Mouse (Mus musculus) liver, embryonic 16.5 days (tissue): ENCODE measurements around the gene Rab3gap1. TPM values are rescaled to one million over a fixed set of nuclear protein-coding genes. Genes with fewer than 3 reads are reported as not detected.

ENCODE experiments used
- ATAC-seq: fragments of 200-750 bp; cut with Nextera tagmentation; 2 replicates; pipeline ENCODE4 v1.8.0; 2017; ENCODE audit warnings: low read depth, mild to moderate bottlenecking, moderate number of reproducible peaks, moderate library complexity
- H3K27ac ChIP-seq: fragments of 300-500 bp; sonication (generic); 2 replicates; pipeline ENCODE4 v1.5.1; 2014; ENCODE audit warnings: mild to moderate bottlenecking, low read length
- H3K27me3 ChIP-seq: fragments of 300-500 bp; sonication (generic); 2 replicates; pipeline ENCODE4 v1.6.1; 2014; ENCODE audit warnings: low read depth, low read length, mixed read lengths; ENCODE audit not compliant: control insufficient read depth, insufficient read depth
- H3K36me3 ChIP-seq: fragments of 300-500 bp; sonication (generic); 2 replicates; pipeline ENCODE4 v1.6.1; 2014; ENCODE audit warnings: mild to moderate bottlenecking; ENCODE audit not compliant: control insufficient read depth, insufficient read depth
- H3K4me1 ChIP-seq: fragments of 300-500 bp; sonication (generic); 2 replicates; pipeline ENCODE4 v1.6.1; 2014; ENCODE audit warnings: low read depth, low read length, mixed read lengths; ENCODE audit not compliant: control insufficient read depth
- H3K4me2 ChIP-seq: fragments of 300-500 bp; sonication (generic); 2 replicates; pipeline ENCODE4 v1.6.1; 2014; ENCODE audit warnings: low read depth, low read length, mixed read lengths
- H3K4me3 ChIP-seq: fragments of 300-500 bp; sonication (generic); 2 replicates; pipeline ENCODE4 v1.5.1; 2014; ENCODE audit warnings: low read depth, mild to moderate bottlenecking, low read length
- H3K9ac ChIP-seq: fragments of 300-500 bp; sonication (generic); 2 replicates; pipeline ENCODE4 v1.6.1; 2014; ENCODE audit warnings: low read depth, low read length
- H3K9me3 ChIP-seq: fragments of 300-500 bp; sonication (generic); replicated peaks from 2 replicates; pipeline ENCODE4 v1.6.1; 2016; ENCODE audit warnings: low read length; ENCODE audit not compliant: control insufficient read depth
- WGBS: fragments of 180-500 bp; shearing (Covaris S2); extraction: QIAGEN DNeasy Blood & Tissue Kit; methylation state at CpG from one replicate; pipeline ENCODE4 v1.1.7; 2014; ENCODE audit not compliant: insufficient replicate concordance; 5-methylcytosine and 5-hydroxymethylcytosine counted together
- polyA plus RNA-seq: library from polyadenylated mRNA; unstranded; fragments of >200 nt; fragmentation: Nextera tagmentation; extraction: Ambion mirVana; gene quantifications from 2 replicates; pipeline ENCODE4 v1.2.1, GENCODE M21; 2015

Gene Rab3gap1
- polyA plus RNA-seq, 1 experiment from 2014 or later: 9.3 TPM

DNA sequence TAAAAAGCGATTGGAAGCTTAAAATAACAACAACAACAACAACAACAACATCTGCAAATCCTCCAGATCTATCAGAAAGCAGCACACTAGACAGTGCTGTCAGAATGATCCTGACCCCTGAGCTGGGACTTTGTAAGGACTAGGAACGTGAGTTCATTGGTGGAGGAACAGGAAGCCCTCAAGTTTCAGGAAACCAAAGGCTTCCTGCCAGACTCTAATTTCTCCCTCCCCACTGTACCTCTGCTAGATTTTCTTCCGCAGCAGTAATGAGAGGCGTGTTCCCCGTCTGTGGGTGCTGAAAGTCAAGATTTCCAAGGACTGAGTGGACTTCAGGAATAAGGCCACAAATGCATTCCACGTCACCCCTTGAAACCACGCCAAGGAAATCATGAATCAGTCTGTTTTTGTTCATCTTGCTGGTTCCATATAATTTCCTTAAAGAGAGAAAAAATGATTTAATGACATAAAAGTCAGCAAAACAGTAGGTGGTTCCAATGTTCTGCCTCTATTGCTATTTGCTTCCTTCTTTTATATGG, 18.4 kb upstream of the Rab3gap1 start:
- H3K4me1 ChIP-seq: no peaks in the 10 kb centered on the region
- 0 out of 2 replicates have a peak, but pooled peaks have one; percentile 24 for ATAC-seq
- H3K4me2 ChIP-seq: no peak overlapping the region
- H3K27ac ChIP-seq: no peak overlapping the region
- WGBS: 24% methylated on average over 7 of the region's 7 CpGs
- no peaks in the 10 kb centered on the region for H3K36me3 ChIP-seq
- H3K9me3 ChIP-seq: no peaks in the 10 kb centered on the region
- H3K9ac ChIP-seq: no peak overlapping the region
- H3K27me3 ChIP-seq: no peaks in the 10 kb centered on the region
- no peak overlapping the region for H3K4me3 ChIP-seq

DNA sequence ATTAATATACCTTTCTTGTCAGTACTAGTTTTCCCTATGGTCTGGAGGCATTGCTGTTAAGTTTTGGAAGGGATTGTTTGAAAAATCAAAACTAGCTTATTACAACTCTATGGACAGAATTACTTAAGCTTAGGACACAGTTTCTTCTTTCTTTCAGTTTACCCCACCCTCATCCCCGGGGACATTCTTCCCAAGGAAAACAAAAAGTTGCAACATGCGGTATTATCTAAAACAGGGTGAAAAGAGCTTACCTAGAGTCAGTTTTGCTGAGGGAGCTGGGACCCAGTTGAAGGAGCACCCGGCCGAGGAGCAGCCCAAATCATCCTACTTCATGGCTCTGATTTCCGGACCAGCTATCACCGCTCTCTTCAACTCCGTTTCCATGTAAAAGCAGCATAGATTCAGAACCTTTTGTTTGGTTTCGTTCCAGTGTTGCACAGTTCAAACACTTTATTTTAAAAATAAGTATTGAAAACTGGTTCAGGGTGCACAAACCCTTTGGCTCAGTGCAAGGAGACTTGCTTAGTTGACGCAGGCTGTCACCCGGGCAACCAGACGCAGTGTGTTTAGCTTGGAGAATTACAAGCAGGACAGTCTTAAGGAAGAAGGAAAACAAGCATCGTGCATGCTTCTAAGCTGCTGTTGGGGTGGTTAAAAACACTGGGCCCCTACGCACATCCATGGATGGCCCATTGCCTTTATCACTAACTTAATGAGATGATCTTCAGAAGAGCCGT, 13.9 kb upstream of the Rab3gap1 start, which contains the start of gene Map3k19:
Gene Map3k19 (minus strand): TSS at position 546 of the 737 bp plus-strand sequence.
- ATAC-seq: no peak
- Histone ChIP-seq H3K36me3 (no peaks in the 10 kb centered on the region), H3K27ac (no peak within 1 kb of the TSS), H3K4me1 (no peaks in the 10 kb centered on the region), H3K27me3 (no peaks in the 10 kb centered on the region), H3K4me2 (no peak within 1 kb of the TSS), H3K4me3 (no peak within 1 kb of the TSS), H3K9me3 (no peaks in the 10 kb centered on the region), H3K9ac (no peak within 1 kb of the TSS)
- WGBS: 73% methylated on average over 14 of the region's 14 CpGs

DNA sequence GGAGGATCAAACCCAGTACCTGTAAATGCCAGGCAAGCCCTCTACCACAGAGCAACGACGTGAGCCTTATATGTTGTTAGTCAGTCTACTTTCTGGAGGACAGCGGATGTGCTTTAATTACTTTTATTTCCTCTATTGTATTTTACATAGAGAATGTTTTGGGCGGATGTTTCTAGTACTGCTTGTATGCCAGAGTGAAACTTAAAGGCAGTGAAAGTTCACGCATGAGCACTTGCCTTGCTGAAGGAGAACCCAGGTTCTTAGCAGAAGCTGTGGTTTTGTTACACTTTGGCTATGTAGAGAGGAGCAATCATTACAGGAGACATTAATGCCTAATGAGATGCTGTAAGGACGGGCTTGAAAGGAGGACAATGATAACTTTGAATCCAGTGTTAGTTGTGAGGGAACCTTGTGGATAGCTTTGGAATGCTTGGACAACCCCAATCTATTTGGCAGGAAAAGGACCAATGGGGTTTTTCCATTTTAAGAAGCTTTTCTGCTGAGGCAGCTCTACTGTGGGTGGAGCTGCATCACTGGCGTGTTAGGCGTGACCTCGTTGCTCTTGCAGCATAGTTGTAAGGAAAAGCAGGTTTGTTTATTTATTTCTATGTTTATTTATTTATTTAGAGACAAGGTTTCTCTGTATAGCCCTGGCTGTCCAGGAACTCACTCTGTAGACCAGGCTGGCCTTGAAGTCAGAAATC, 9.5 kb upstream of the Rab3gap1 start:
- no peak for ATAC-seq
- Histone ChIP-seq H3K9me3 (no peaks in the 10 kb centered on the region), H3K4me1 (no peaks in the 10 kb centered on the region), H3K4me2 (no peak overlapping the region), H3K27ac (no peak overlapping the region), H3K9ac (no peak overlapping the region), H3K36me3 (no peaks in the 10 kb centered on the region), H3K27me3 (no peaks in the 10 kb centered on the region), H3K4me3 (no peak overlapping the region)
- 66% methylated on average over 9 of the region's 9 CpGs for WGBS

DNA sequence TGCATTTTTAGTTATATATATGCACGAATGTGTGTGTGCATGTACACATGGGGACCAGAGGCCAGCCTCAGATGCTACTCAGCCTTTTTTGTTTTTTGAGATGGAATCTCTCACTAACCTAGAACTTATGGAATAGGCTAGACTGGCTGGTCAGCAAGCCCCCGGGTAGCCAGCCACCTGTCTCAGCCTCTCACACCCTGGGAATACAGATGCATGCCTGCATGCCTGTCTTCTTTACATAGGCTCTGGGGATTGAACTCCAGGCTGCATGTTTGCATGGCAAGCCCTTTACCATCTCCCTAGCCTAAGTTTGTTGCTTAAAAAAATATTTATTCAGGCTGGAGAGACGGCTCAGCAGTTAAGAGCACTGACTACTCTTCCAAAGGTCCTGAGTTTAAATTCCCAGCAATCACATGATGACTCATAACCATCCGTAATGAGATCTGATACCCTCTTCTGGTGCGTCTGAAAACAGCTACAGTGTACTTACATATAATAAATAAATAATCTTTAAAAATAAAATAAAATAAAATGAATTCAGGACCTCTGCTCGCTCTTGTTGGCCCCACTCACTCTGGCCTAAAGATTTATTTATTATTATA, 8.7 kb upstream of the Rab3gap1 start:
- no peak overlapping the region for H3K27ac ChIP-seq
- H3K9ac ChIP-seq: no peak overlapping the region
- H3K27me3 ChIP-seq: no peaks in the 10 kb centered on the region
- H3K9me3 ChIP-seq: no peaks in the 10 kb centered on the region
- H3K4me3 ChIP-seq: no peak overlapping the region
- ATAC-seq: no peak
- 56% methylated on average over 6 of the region's 6 CpGs for WGBS
- no peaks in the 10 kb centered on the region for H3K4me1 ChIP-seq
- no peak overlapping the region for H3K4me2 ChIP-seq
- H3K36me3 ChIP-seq: no peaks in the 10 kb centered on the region

DNA sequence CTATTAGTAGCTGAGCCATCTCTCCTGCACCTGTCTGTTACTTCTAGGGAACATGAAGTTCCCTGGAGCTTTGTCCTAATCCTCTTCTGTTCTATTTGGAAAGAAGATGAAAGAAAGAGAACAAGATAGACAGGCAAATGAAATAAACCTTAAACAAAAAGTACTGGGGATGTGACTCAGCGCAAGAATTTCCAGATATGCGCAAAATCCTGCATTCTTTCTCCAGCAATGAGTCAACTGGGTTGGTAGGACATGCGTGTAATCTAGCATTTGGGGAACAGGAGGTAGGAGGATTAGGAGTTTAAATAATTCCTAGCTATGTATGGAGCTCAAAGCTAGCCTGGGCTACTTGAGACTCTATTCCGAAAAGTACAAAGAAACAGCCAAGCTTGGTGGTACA, 8.1 kb upstream of the Rab3gap1 start:
- no peaks in the 10 kb centered on the region for H3K9me3 ChIP-seq
- no peaks in the 10 kb centered on the region for H3K4me1 ChIP-seq
- no peak overlapping the region for H3K27ac ChIP-seq
- H3K4me3 ChIP-seq: no peak overlapping the region
- ATAC-seq: no peak
- no peaks in the 10 kb centered on the region for H3K27me3 ChIP-seq
- H3K4me2 ChIP-seq: no peak overlapping the region
- H3K9ac ChIP-seq: no peak overlapping the region
- WGBS: 79% methylated on average over 4 of the region's 4 CpGs
- H3K36me3 ChIP-seq: no peaks in the 10 kb centered on the region

DNA sequence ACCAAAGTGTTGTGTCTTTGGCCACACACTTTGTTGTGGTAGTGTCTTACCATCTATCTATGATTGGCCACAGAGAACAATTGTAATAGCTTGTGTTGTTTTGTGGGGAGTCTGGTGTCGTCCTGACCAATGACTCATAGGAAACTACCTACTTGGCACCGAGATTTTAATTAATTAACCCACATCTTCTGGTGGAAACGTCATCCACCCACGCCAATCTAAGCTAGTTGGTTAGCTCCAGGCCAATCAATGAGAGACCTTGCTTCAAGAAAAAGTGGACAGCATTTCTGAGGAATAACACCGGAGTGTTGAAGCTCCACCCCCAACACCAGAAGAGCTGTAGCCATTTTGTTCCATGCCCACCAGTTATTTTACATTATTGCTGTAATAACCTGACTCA, 6.7 kb upstream of the Rab3gap1 start:
- Histone ChIP-seq H3K27ac (no peak overlapping the region), H3K27me3 (no peaks in the 10 kb centered on the region), H3K9me3 (no peaks in the 10 kb centered on the region), H3K4me2 (no peak overlapping the region), H3K9ac (no peak overlapping the region), H3K4me1 (no peaks in the 10 kb centered on the region), H3K4me3 (no peak overlapping the region), H3K36me3 (no peaks in the 10 kb centered on the region)
- no peak for ATAC-seq
- WGBS: 73% methylated on average over 5 of the region's 5 CpGs

DNA sequence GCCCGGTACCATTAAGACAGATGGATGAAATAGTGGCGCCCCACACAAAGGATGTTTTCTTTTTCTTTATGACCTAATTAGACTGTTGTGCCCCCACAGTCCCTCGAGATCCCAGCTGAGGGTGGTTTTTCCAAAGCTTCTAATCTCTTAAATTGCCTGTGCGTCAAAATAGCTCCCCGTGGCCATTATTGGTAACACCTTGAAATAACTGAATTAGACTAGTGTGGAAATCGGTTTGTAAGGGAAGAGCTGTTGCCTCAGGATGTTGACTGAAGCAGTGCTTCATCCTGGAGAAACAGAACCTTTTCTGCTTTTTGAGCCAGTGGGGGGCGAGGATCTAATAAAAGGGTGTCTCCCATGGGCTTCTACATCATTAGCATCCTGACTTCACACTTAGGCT, 4.8 kb upstream of the Rab3gap1 start:
- no peaks in the 10 kb centered on the region for H3K9me3 ChIP-seq
- no peak overlapping the region for H3K27ac ChIP-seq
- H3K4me3 ChIP-seq: no peak overlapping the region
- no peaks in the 10 kb centered on the region for H3K36me3 ChIP-seq
- H3K9ac ChIP-seq: no peak overlapping the region
- no peaks in the 10 kb centered on the region for H3K27me3 ChIP-seq
- ATAC-seq: no peak
- H3K4me2 ChIP-seq: no peak overlapping the region
- H3K4me1 ChIP-seq: no peaks in the 10 kb centered on the region; the same call in 1 of the 2 replicates
- WGBS: 59% methylated on average over 7 of the region's 7 CpGs

DNA sequence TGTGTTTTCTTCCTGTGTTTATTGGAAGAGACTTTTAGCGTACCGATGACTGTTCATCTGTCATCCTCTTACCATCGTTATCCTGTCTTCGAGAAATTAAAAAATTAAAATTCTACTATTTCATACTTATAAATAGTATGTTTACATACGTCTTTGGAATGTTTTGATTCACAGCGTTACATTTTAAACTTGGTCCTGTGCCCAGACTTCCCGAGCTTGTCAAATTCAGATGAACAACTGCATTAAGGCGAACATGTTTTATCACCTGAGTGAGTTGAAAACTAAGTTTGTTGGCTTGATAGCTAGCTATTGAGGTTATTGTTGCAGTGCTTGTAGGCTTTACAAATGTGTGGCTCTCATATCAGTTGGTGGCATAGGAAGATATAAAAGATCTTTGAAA, 703 bp downstream of the Rab3gap1 start:
- no peaks in the 10 kb centered on the region for H3K27me3 ChIP-seq
- peak overlapping the region; percentile 70 for H3K9ac ChIP-seq
- H3K4me3 ChIP-seq: peak overlapping the region; percentile 75
- peak overlapping the region; percentile 65 for H3K4me2 ChIP-seq
- peak overlapping the region; percentile 52 for H3K27ac ChIP-seq
- 30% methylated on average over 8 of the region's 8 CpGs for WGBS
- peaks cover 5% of the 10 kb centered on the region for H3K36me3 ChIP-seq
- H3K4me1 ChIP-seq: peaks cover 6% of the 10 kb centered on the region
- ATAC-seq: no peak
- no peaks in the 10 kb centered on the region for H3K9me3 ChIP-seq

DNA sequence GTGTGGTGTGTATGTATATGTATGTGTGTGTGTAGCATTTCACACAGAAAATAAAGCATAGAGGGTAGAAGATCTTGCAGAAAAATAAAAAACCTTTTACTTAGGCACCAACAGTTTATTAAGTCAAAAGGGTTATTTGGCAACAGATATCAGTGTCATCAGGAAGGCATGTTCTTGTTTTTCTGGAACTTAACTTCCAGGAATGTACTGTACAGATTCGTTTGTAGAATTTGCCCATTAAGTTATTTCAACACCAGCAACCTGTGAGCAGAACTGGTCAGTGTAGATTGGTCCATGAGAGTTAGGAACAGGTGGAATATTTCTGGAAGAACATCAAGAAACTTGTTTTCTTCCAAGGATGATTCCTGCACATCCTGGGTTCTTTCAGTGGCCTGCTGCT, 30.8 kb downstream of the Rab3gap1 start:
- H3K27ac ChIP-seq: no peak overlapping the region
- H3K9ac ChIP-seq: no peak overlapping the region
- WGBS: 46% methylated on average over 1 of the region's 1 CpGs
- H3K4me2 ChIP-seq: no peak overlapping the region
- no peaks in the 10 kb centered on the region for H3K27me3 ChIP-seq
- ATAC-seq: no peak
- H3K36me3 ChIP-seq: peaks cover 6% of the 10 kb centered on the region; the same call in 1 of the 2 replicates
- H3K4me3 ChIP-seq: no peak overlapping the region
- no peaks in the 10 kb centered on the region for H3K9me3 ChIP-seq
- H3K4me1 ChIP-seq: no peaks in the 10 kb centered on the region
